Mouse (Mus musculus) forebrain, embryonic 15.5 days (tissue): ENCODE results near the gene Klhl24. TPM values are rescaled to one million over a fixed set of nuclear protein-coding genes. Genes with fewer than 3 reads are reported as not detected.
A peak's percentile ranks its signal among the peaks of the same experiment; 100 is the strongest.

Source experiments
- ATAC-seq: fragments of 200-750 bp; cut with Nextera tagmentation; replicated peaks from 2 replicates; pipeline ENCODE4 v1.8.0; 2017; ENCODE audit warnings: mild to moderate bottlenecking, moderate TSS enrichment, moderate library complexity
- H3K27ac ChIP-seq: fragments of 300-500 bp; sonication (generic); replicated peaks from 2 replicates; pipeline ENCODE4 v1.5.1; 2015; ENCODE audit warnings: mild to moderate bottlenecking, inconsistent platforms
- H3K27me3 ChIP-seq: fragments of 300-500 bp; sonication (generic); 2 replicates; pipeline ENCODE4 v1.6.1; 2015; ENCODE audit warnings: inconsistent platforms
- H3K36me3 ChIP-seq: fragments of 300-500 bp; sonication (generic); 2 replicates; pipeline ENCODE4 v1.6.1; 2015; ENCODE audit warnings: mild to moderate bottlenecking, inconsistent platforms
- H3K4me1 ChIP-seq: fragments of 300-500 bp; sonication (generic); 2 replicates; pipeline ENCODE4 v1.6.1; 2015; ENCODE audit warnings: inconsistent platforms
- H3K4me2 ChIP-seq: fragments of 300-500 bp; sonication (generic); replicated peaks from 2 replicates; pipeline ENCODE4 v1.6.1; 2015; ENCODE audit warnings: mild to moderate bottlenecking, inconsistent platforms
- H3K4me3 ChIP-seq: fragments of 300-500 bp; sonication (generic); 2 replicates; pipeline ENCODE4 v1.5.1; 2015; ENCODE audit warnings: mild to moderate bottlenecking, inconsistent platforms
- H3K9ac ChIP-seq: fragments of 300-500 bp; sonication (generic); replicated peaks from 2 replicates; pipeline ENCODE4 v1.6.1; 2015; ENCODE audit warnings: mild to moderate bottlenecking, inconsistent platforms
- H3K9me3 ChIP-seq: fragments of 300-500 bp; sonication (generic); 2 replicates; pipeline ENCODE4 v1.6.1; 2016; ENCODE audit warnings: inconsistent platforms
- WGBS: fragments of 180-500 bp; shearing (Covaris S2); methylation state at CpG from one replicate; pipeline ENCODE4 v1.1.7; 2015; ENCODE audit warnings: mixed read lengths; 5-methylcytosine and 5-hydroxymethylcytosine counted together
- polyA plus RNA-seq: library from polyadenylated mRNA; unstranded; fragments of >200 nt; fragmentation: Nextera tagmentation; extraction: Ambion mirVana; gene quantifications from 2 replicates; pipeline ENCODE4 v1.2.1, GENCODE M21; 2015

Gene Klhl24
- 71.5 and 75.6 TPM in 2 replicates for polyA plus RNA-seq

- WGBS, result 2% methylated on average over 29 of the region's 29 CpGs
- no peaks in the 10 kb centered on the region for H3K36me3 ChIP-seq
- H3K9ac ChIP-seq, result peak within 1 kb of the TSS; percentile 99
- H3K4me2 ChIP-seq, result peak within 1 kb of the TSS; percentile 73
- H3K27me3 ChIP-seq, result no peaks in the 10 kb centered on the region
- H3K4me1 ChIP-seq, result peaks cover 10% of the 10 kb centered on the region
- H3K9me3 ChIP-seq, result no peaks in the 10 kb centered on the region
- peak; percentile 97 for ATAC-seq
- H3K27ac ChIP-seq, result peak within 1 kb of the TSS; percentile 99
- H3K4me3 ChIP-seq, result peak within 1 kb of the TSS; percentile 87
Observed at GRCm38 (mm10) chr16:20097069-20097710, at the start of gene Klhl24. TSS of gene Klhl24 (plus strand) at chr16:20097542.

GRCm38 (mm10) chr16:20052655-20053054 is 44.7 kb upstream of the Klhl24 start:
- no peaks in the 10 kb centered on the region for H3K27me3 ChIP-seq
- no peak for ATAC-seq
- 93% methylated on average over 3 of the region's 3 CpGs for WGBS
- no peak overlapping the region for H3K4me3 ChIP-seq
- H3K9ac ChIP-seq, result no peak overlapping the region
- H3K4me1 ChIP-seq, result no peaks in the 10 kb centered on the region
- H3K9me3 ChIP-seq, result no peaks in the 10 kb centered on the region
- H3K4me2 ChIP-seq, result no peak overlapping the region
- H3K36me3 ChIP-seq, result no peaks in the 10 kb centered on the region
- H3K27ac ChIP-seq, result no peak overlapping the region

- Histone ChIP-seq H3K9ac (no peak overlapping the region), H3K27me3 (no peaks in the 10 kb centered on the region), H3K27ac (no peak overlapping the region), H3K36me3 (no peaks in the 10 kb centered on the region), H3K4me2 (no peak overlapping the region), H3K4me1 (no peaks in the 10 kb centered on the region), H3K9me3 (no peaks in the 10 kb centered on the region), H3K4me3 (no peak overlapping the region)
- 63% methylated on average over 1 of the region's 1 CpGs for WGBS
- no peak for ATAC-seq
Observed at GRCm38 (mm10) chr16:20072770-20073169, 24.6 kb upstream of the Klhl24 start.

GRCm38 (mm10) chr16:20076675-20077074 is 20.7 kb upstream of the Klhl24 start:
- ATAC-seq, result no peak
- Histone ChIP-seq H3K36me3 (no peaks in the 10 kb centered on the region), H3K27me3 (no peaks in the 10 kb centered on the region), H3K4me1 (no peaks in the 10 kb centered on the region), H3K9me3 (no peaks in the 10 kb centered on the region), H3K4me2 (no peak overlapping the region), H3K9ac (no peak overlapping the region), H3K4me3 (no peak overlapping the region), H3K27ac (no peak overlapping the region)
- 69% methylated on average over 1 of the region's 1 CpGs for WGBS

GRCm38 (mm10) chr16:20080271-20080670 is 17.1 kb upstream of the Klhl24 start:
- no peak for ATAC-seq
- H3K9ac ChIP-seq, result no peak overlapping the region
- no peak overlapping the region for H3K4me3 ChIP-seq
- H3K36me3 ChIP-seq, result no peaks in the 10 kb centered on the region
- no peaks in the 10 kb centered on the region for H3K9me3 ChIP-seq
- H3K27me3 ChIP-seq, result no peaks in the 10 kb centered on the region
- H3K27ac ChIP-seq, result no peak overlapping the region
- H3K4me2 ChIP-seq, result no peak overlapping the region
- no peaks in the 10 kb centered on the region for H3K4me1 ChIP-seq
- 86% methylated on average over 3 of the region's 3 CpGs for WGBS

GRCm38 (mm10) chr16:20084623-20085022 is 12.7 kb upstream of the Klhl24 start:
- no peak overlapping the region for H3K4me3 ChIP-seq
- no peaks in the 10 kb centered on the region for H3K36me3 ChIP-seq
- no peaks in the 10 kb centered on the region for H3K9me3 ChIP-seq
- no peak for ATAC-seq
- no peaks in the 10 kb centered on the region for H3K27me3 ChIP-seq
- H3K4me2 ChIP-seq, result no peak overlapping the region
- H3K4me1 ChIP-seq, result no peaks in the 10 kb centered on the region
- 88% methylated on average over 1 of the region's 1 CpGs for WGBS
- no peak overlapping the region for H3K27ac ChIP-seq
- no peak overlapping the region for H3K9ac ChIP-seq

GRCm38 (mm10) chr16:20085250-20085905 is 12.0 kb upstream of the Klhl24 start:
- Histone ChIP-seq H3K36me3 (no peaks in the 10 kb centered on the region), H3K27ac (no peak overlapping the region)

GRCm38 (mm10) chr16:20086976-20087375 is 10.4 kb upstream of the Klhl24 start:
- Histone ChIP-seq H3K9ac (no peak overlapping the region), H3K36me3 (no peaks in the 10 kb centered on the region), H3K4me3 (no peak overlapping the region), H3K9me3 (no peaks in the 10 kb centered on the region), H3K27ac (no peak overlapping the region), H3K4me1 (no peaks in the 10 kb centered on the region), H3K4me2 (no peak overlapping the region), H3K27me3 (no peaks in the 10 kb centered on the region)
- ATAC-seq, result no peak
- WGBS, result 70% methylated on average over 5 of the region's 5 CpGs

More at GRCm38 (mm10) chr16:20085250-20085905, 12.0 kb upstream of the Klhl24 start:
- H3K9me3 ChIP-seq, result no peaks in the 10 kb centered on the region
- H3K4me1 ChIP-seq, result no peaks in the 10 kb centered on the region
- no peak overlapping the region for H3K4me2 ChIP-seq
- WGBS, result 92% methylated on average over 5 of the region's 5 CpGs
- no peak overlapping the region for H3K9ac ChIP-seq
- H3K4me3 ChIP-seq, result no peak overlapping the region
- no peaks in the 10 kb centered on the region for H3K27me3 ChIP-seq
- ATAC-seq, result no peak

- no peak overlapping the region for H3K4me3 ChIP-seq
- WGBS, result 91% methylated on average over 3 of the region's 3 CpGs
- H3K9me3 ChIP-seq, result no peaks in the 10 kb centered on the region
- H3K4me1 ChIP-seq, result no peaks in the 10 kb centered on the region
- no peak for ATAC-seq
- H3K27ac ChIP-seq, result no peak overlapping the region
- no peak overlapping the region for H3K4me2 ChIP-seq
- no peaks in the 10 kb centered on the region for H3K36me3 ChIP-seq
- no peaks in the 10 kb centered on the region for H3K27me3 ChIP-seq
- no peak overlapping the region for H3K9ac ChIP-seq
Observed at GRCm38 (mm10) chr16:20089636-20090035, 7.7 kb upstream of the Klhl24 start.

- no peak for ATAC-seq
- no peaks in the 10 kb centered on the region for H3K36me3 ChIP-seq
- no peak overlapping the region for H3K9ac ChIP-seq
- 56% methylated on average over 5 of the region's 5 CpGs for WGBS
- H3K27ac ChIP-seq, result no peak overlapping the region
- no peak overlapping the region for H3K4me3 ChIP-seq
- no peak overlapping the region for H3K4me2 ChIP-seq
- no peaks in the 10 kb centered on the region for H3K4me1 ChIP-seq
- no peaks in the 10 kb centered on the region for H3K27me3 ChIP-seq
- no peaks in the 10 kb centered on the region for H3K9me3 ChIP-seq
Observed at GRCm38 (mm10) chr16:20090921-20091575, 6.3 kb upstream of the Klhl24 start.

GRCm38 (mm10) chr16:20095966-20096365 is 1.4 kb upstream of the Klhl24 start:
- H3K4me2 ChIP-seq, result no peak overlapping the region
- no peaks in the 10 kb centered on the region for H3K36me3 ChIP-seq
- WGBS, result 73% methylated on average over 2 of the region's 2 CpGs
- H3K9me3 ChIP-seq, result no peaks in the 10 kb centered on the region
- no peak overlapping the region for H3K4me3 ChIP-seq
- H3K4me1 ChIP-seq, result peaks cover 10% of the 10 kb centered on the region
- no peak overlapping the region for H3K27ac ChIP-seq
- ATAC-seq, result no peak
- H3K9ac ChIP-seq, result no peak overlapping the region
- H3K27me3 ChIP-seq, result no peaks in the 10 kb centered on the region

GRCm38 (mm10) chr16:20097711-20098374 is 501 bp downstream of the Klhl24 start:
- WGBS, result under 1% methylated on average over 58 of the region's 61 CpGs
- no peaks in the 10 kb centered on the region for H3K9me3 ChIP-seq
- peak overlapping the region; percentile 99 for H3K9ac ChIP-seq
- H3K27me3 ChIP-seq, result no peaks in the 10 kb centered on the region
- H3K36me3 ChIP-seq, result peaks cover 6% of the 10 kb centered on the region
- peak; percentile 89 for ATAC-seq
- H3K4me2 ChIP-seq, result peak overlapping the region; percentile 73
- peak overlapping the region; percentile 87 for H3K4me3 ChIP-seq
- peak overlapping the region; percentile 99 for H3K27ac ChIP-seq
- peaks cover 10% of the 10 kb centered on the region for H3K4me1 ChIP-seq
